Mouse (Mus musculus): ENCODE data around the gene Zbtb9.

GRCm38 (mm10) chr17:26967477-26967876, 5.5 kb upstream of the Zbtb9 start:
- TF ChIP-seq POLR2A (IDR thresholded peaks at IDR 0.05; ENCODE audit: low read depth, low read length) (no peak), CTCF (IDR thresholded peaks at IDR 0.05; ENCODE audit: borderline replicate concordance, insufficient read depth, low read length) (no peak)

Measured in embryonic fibroblast, embryonic 13.5 days (primary cell).